ENCODE assay signal across 8 mouse cellular contexts in the genomic region with DNA sequence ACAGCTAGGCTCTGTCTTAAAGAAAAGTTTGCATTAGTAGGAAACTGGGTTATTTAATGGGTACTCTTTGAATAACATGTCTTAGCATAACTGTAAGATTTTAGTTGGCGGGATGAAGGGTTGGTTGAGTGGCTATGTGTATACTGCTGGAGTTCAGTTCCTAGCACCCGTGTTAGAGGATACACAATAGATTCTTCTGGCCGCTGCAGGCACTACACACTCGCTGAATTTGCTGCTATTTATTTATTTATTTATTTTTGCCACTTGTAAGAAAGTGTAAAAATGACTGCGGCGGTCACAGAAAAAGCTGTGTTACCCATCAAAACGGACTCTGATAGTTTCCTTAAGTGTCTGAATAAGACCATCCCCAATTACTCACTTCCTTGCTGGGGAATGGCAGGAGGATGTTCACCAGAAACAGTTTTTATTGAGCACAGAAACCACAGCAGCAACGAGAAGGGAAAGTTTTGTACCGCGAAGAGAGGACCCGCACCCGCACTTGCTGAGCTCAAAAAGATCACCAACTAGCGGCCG. TPM values are rescaled to one million over a fixed set of nuclear protein-coding genes. Genes with fewer than 3 reads are reported as not detected.
DNase-seq lines count a peak whose midpoint lies in the region; ATAC-seq lines count a peak whose summit lies in the region.

No protein-coding gene starts in this region.

- H3K27me3 ChIP-seq in embryonic facial prominence, embryonic 14.5 days (replicated peaks; ENCODE audit: control insufficient read depth, insufficient read depth, low read length): no peaks in the 10 kb centered on the region
- H3K27me3 ChIP-seq in intestine, embryonic 14.5 days (replicated peaks; ENCODE audit: control insufficient read depth, insufficient read depth, low read length): no peaks in the 10 kb centered on the region
- H3K27me3 ChIP-seq in midbrain, embryonic 14.5 days (ENCODE audit: control insufficient read depth, insufficient read depth, low read length): no peaks in the 10 kb centered on the region

- peak overlapping the region; percentile 95 for H3K27ac ChIP-seq in embryonic facial prominence, embryonic 14.5 days (replicated peaks; ENCODE audit: low read depth, low read length)
- peak overlapping the region; percentile 88 for H3K27ac ChIP-seq in intestine, embryonic 14.5 days (ENCODE audit: low read depth)
- peak overlapping the region; percentile 80 for H3K27ac ChIP-seq in midbrain, embryonic 14.5 days (replicated peaks; ENCODE audit: low read depth, low read length)

- H3K36me3 ChIP-seq in embryonic facial prominence, embryonic 14.5 days (ENCODE audit: control insufficient read depth, insufficient read depth, low read length): peaks cover 13% of the 10 kb centered on the region; the same call in 1 of the 2 replicates
- peaks cover 13% of the 10 kb centered on the region for H3K36me3 ChIP-seq in intestine, embryonic 14.5 days (ENCODE audit: control insufficient read depth, insufficient read depth, low read length)
- peaks cover 11% of the 10 kb centered on the region for H3K36me3 ChIP-seq in midbrain, embryonic 14.5 days (ENCODE audit: control insufficient read depth, insufficient read depth, low read length)

- no peak; the same call in 1 of the 2 replicates for ATAC-seq in embryonic facial prominence, embryonic 14.5 days (ENCODE audit: low read depth)
- peak; percentile 20; the same call in 1 of the 2 replicates for ATAC-seq in intestine, embryonic 14.5 days (replicated peaks; ENCODE audit: low FRiP score, low TSS enrichment, low read depth)
- ATAC-seq in midbrain, embryonic 14.5 days (ENCODE audit: low FRiP score, low TSS enrichment): no peak

- H3K4me3 ChIP-seq in embryonic facial prominence, embryonic 14.5 days (ENCODE audit: low read depth, low read length): peak overlapping the region; percentile 67
- H3K4me3 ChIP-seq in intestine, embryonic 14.5 days (ENCODE audit: low read depth, low read length): peak overlapping the region; percentile 55
- H3K4me3 ChIP-seq in midbrain, embryonic 14.5 days (replicated peaks; ENCODE audit: low read depth, low read length): peak overlapping the region; percentile 68

- peak overlapping the region; percentile 79 for H3K9ac ChIP-seq in embryonic facial prominence, embryonic 14.5 days (ENCODE audit: low read depth, low read length)
- H3K9ac ChIP-seq in intestine, embryonic 14.5 days (ENCODE audit: low read length): peak overlapping the region; percentile 49
- peak overlapping the region; percentile 55 for H3K9ac ChIP-seq in midbrain, embryonic 14.5 days (replicated peaks; ENCODE audit: low read length)

- peaks cover 8% of the 10 kb centered on the region for H3K4me1 ChIP-seq in embryonic facial prominence, embryonic 14.5 days (ENCODE audit: control insufficient read depth, insufficient read depth, low read length)
- H3K4me1 ChIP-seq in intestine, embryonic 14.5 days (replicated peaks; ENCODE audit: control insufficient read depth, insufficient read depth, low read length): peaks cover 8% of the 10 kb centered on the region; the same call in 1 of the 2 replicates
- H3K4me1 ChIP-seq in midbrain, embryonic 14.5 days (ENCODE audit: control insufficient read depth, insufficient read depth, low read length): peaks cover 11% of the 10 kb centered on the region; the same call in 1 of the 2 replicates

- DNase-seq in retina, embryonic 14.5 days (ENCODE audit: low spot score): peak; percentile 44
- no peak for DNase-seq in retina, postnatal 1 day
- peak; percentile 50 for DNase-seq in embryonic facial prominence, embryonic 14.5 days (ENCODE audit: low spot score)
- DNase-seq in intestine, embryonic 14.5 days (ENCODE audit: low spot score): no peak
- peak; percentile 25 for DNase-seq in midbrain, embryonic 14.5 days
- DNase-seq in adrenal gland, postnatal 4 days (ENCODE audit: low spot score in 2 of 2): no peak
- no peak for DNase-seq in adrenal gland, adult 8-10 months
- DNase-seq in ovary, postnatal 10 days (ENCODE audit: low spot score): no peak

- WGBS in embryonic facial prominence, embryonic 14.5 days: 2% methylated on average over 14 of the region's 14 CpGs
- 4% methylated on average over 14 of the region's 14 CpGs for WGBS in intestine, embryonic 14.5 days
- 2% methylated on average over 14 of the region's 14 CpGs for WGBS in midbrain, embryonic 14.5 days

- peak overlapping the region; percentile 68 for H3K4me2 ChIP-seq in embryonic facial prominence, embryonic 14.5 days (ENCODE audit: low read depth, low read length)
- H3K4me2 ChIP-seq in intestine, embryonic 14.5 days (ENCODE audit: low read length): peak overlapping the region; percentile 64
- H3K4me2 ChIP-seq in midbrain, embryonic 14.5 days (ENCODE audit: low read length): peak overlapping the region; percentile 76

- no peaks in the 10 kb centered on the region for H3K9me3 ChIP-seq in embryonic facial prominence, embryonic 14.5 days (ENCODE audit: control insufficient read depth, low read length)
- no peaks in the 10 kb centered on the region for H3K9me3 ChIP-seq in intestine, embryonic 14.5 days (ENCODE audit: control insufficient read depth, low read length)
- no peaks in the 10 kb centered on the region for H3K9me3 ChIP-seq in midbrain, embryonic 14.5 days (ENCODE audit: control insufficient read depth, low read length)

RNA-seq across cellular contexts. Expression of gene Sec23b, which starts 0.7 kb away (rescaled TPM):
- polyA plus RNA-seq in embryonic facial prominence, embryonic 14.5 days (2014; fragmentation: Nextera tagmentation; extraction: Ambion mirVana): 78.8 and 82.8 TPM in 2 replicates
- 84.9 and 92.7 TPM in 2 replicates for polyA plus RNA-seq in intestine, embryonic 14.5 days (2014; fragmentation: Nextera tagmentation; extraction: Ambion mirVana)
- 47.2 and 69.8 TPM in 2 replicates for polyA plus RNA-seq in midbrain, embryonic 14.5 days (2014; fragmentation: Nextera tagmentation; extraction: Ambion mirVana)
- 10 to 100 TPM; 63.6 to 82.4 TPM for total RNA-seq in adrenal gland, postnatal 4 days (2021)
- total RNA-seq in adrenal gland, adult 8-10 months (2022): 100 to 1,000 TPM in 3 of 4 experiments, 10 to 100 TPM in 1; 95.4 to 103 (median 102) TPM

RNA-seq across cellular contexts. Expression of gene Rbbp9, which starts 4.7 kb away (rescaled TPM):
- 59.7 and 65.8 TPM in 2 replicates for polyA plus RNA-seq in embryonic facial prominence, embryonic 14.5 days (2014; fragmentation: Nextera tagmentation; extraction: Ambion mirVana)
- 58.8 and 64.3 TPM in 2 replicates for polyA plus RNA-seq in intestine, embryonic 14.5 days (2014; fragmentation: Nextera tagmentation; extraction: Ambion mirVana)
- 55.6 and 64.4 TPM in 2 replicates for polyA plus RNA-seq in midbrain, embryonic 14.5 days (2014; fragmentation: Nextera tagmentation; extraction: Ambion mirVana)
- total RNA-seq in adrenal gland, postnatal 4 days (2021): 10 to 100 TPM; 36.2 to 37.7 TPM
- total RNA-seq in adrenal gland, adult 8-10 months (2022): 10 to 100 TPM; 27.7 to 40.8 (median 33.8) TPM

RNA-seq across cellular contexts. Expression of gene Polr3f, which starts 27.8 kb away (rescaled TPM):
- polyA plus RNA-seq in embryonic facial prominence, embryonic 14.5 days (2014; fragmentation: Nextera tagmentation; extraction: Ambion mirVana): 20.7 and 24.0 TPM in 2 replicates
- 23.5 and 27.7 TPM in 2 replicates for polyA plus RNA-seq in intestine, embryonic 14.5 days (2014; fragmentation: Nextera tagmentation; extraction: Ambion mirVana)
- 25.6 and 31.7 TPM in 2 replicates for polyA plus RNA-seq in midbrain, embryonic 14.5 days (2014; fragmentation: Nextera tagmentation; extraction: Ambion mirVana)
- 10 to 100 TPM; 30.5 to 31.6 TPM for total RNA-seq in adrenal gland, postnatal 4 days (2021)
- 10 to 100 TPM; 18.7 to 29.2 (median 24.9) TPM for total RNA-seq in adrenal gland, adult 8-10 months (2022)

RNA-seq across cellular contexts. Expression of gene Dzank1, which starts 28.1 kb away (rescaled TPM):
- 1.5 and 2.6 TPM in 2 replicates for polyA plus RNA-seq in embryonic facial prominence, embryonic 14.5 days (2014; fragmentation: Nextera tagmentation; extraction: Ambion mirVana)
- polyA plus RNA-seq in intestine, embryonic 14.5 days (2014; fragmentation: Nextera tagmentation; extraction: Ambion mirVana): 0.82 and 2.2 TPM in 2 replicates
- 13.1 and 16.6 TPM in 2 replicates for polyA plus RNA-seq in midbrain, embryonic 14.5 days (2014; fragmentation: Nextera tagmentation; extraction: Ambion mirVana)
- total RNA-seq in adrenal gland, postnatal 4 days (2021): 1 to 10 TPM; 4.1 to 5.7 TPM
- total RNA-seq in adrenal gland, adult 8-10 months (2022): 10 to 100 TPM in 1 of 4 experiments, 1 to 10 TPM in 3; 3.6 to 18.8 (median 6.8) TPM

RNA-seq across cellular contexts. Expression of gene Smim26, which starts 38.5 kb away (rescaled TPM):
- 33.0 and 44.4 TPM in 2 replicates for polyA plus RNA-seq in embryonic facial prominence, embryonic 14.5 days (2014; fragmentation: Nextera tagmentation; extraction: Ambion mirVana)
- polyA plus RNA-seq in intestine, embryonic 14.5 days (2014; fragmentation: Nextera tagmentation; extraction: Ambion mirVana): 39.9 and 41.7 TPM in 2 replicates
- polyA plus RNA-seq in midbrain, embryonic 14.5 days (2014; fragmentation: Nextera tagmentation; extraction: Ambion mirVana): 55.4 and 70.5 TPM in 2 replicates
- 10 to 100 TPM; 37.4 to 38.3 TPM for total RNA-seq in adrenal gland, postnatal 4 days (2021)
- 10 to 100 TPM; 54.5 to 73.8 (median 63.8) TPM for total RNA-seq in adrenal gland, adult 8-10 months (2022)

Comparison
In these comparisons a context has a peak if more than half of its experiments do, and no peak if none do; other contexts are left out.
1. DNase-seq: peak in retina, embryonic 14.5 days (single experiment), embryonic facial prominence, embryonic 14.5 days (single experiment) and midbrain, embryonic 14.5 days (single experiment); none in retina, postnatal 1 day (single experiment), intestine, embryonic 14.5 days (single experiment), adrenal gland, postnatal 4 days (0 of 2), adrenal gland, adult 8-10 months (single experiment) and ovary, postnatal 10 days (single experiment).
2. Peak in every context shown above with its lines, with median percentiles within 50 percentile points of each other: H3K27ac ChIP-seq, H3K4me2 ChIP-seq, H3K4me3 ChIP-seq and H3K9ac ChIP-seq.